Mouse (Mus musculus) heart, adult 2 months (tissue): ENCODE measurements at regions not wholly inside any gene's neighbourhood (a gene's known extent, or its start where the extent isn't known, plus 50 kb on each side); places are given as distances from the start of the nearest gene placed in this dataset.

ENCODE experiments used
- DNase-seq, 2 experiments: peaks; one replicate each; pipeline ENCODE4 v3.0.0; 2021
- H3K27ac ChIP-seq: fragments of 200-600 bp; 2 replicates; pipeline ENCODE4 v1.8.1; 2022
- H3K27me3 ChIP-seq: fragments of 200-500 bp; 2 replicates; pipeline ENCODE4 v1.6.1; 2012; ENCODE audit warnings: mild to moderate bottlenecking, low read length, inconsistent platforms, mixed read lengths; ENCODE audit not compliant: control insufficient read depth, insufficient read depth
- H3K36me3 ChIP-seq: fragments of 200-500 bp; 2 replicates; pipeline ENCODE4 v1.6.1; 2012; ENCODE audit warnings: low read length, inconsistent platforms; ENCODE audit not compliant: control insufficient read depth, insufficient read depth
- H3K4me1 ChIP-seq: fragments of 200-500 bp; 2 replicates; pipeline ENCODE4 v1.6.1; 2011; ENCODE audit warnings: low read length; ENCODE audit not compliant: control insufficient read depth, insufficient read depth
- H3K4me3 ChIP-seq: fragments of 200-600 bp; 2 replicates; pipeline ENCODE4 v1.8.1; 2022
- H3K79me2 ChIP-seq: fragments of 200-500 bp; replicated peaks from 2 replicates; pipeline ENCODE4 v1.6.1; 2012; ENCODE audit warnings: mild to moderate bottlenecking, inconsistent platforms, low read length, moderate library complexity, mixed read lengths; ENCODE audit not compliant: control insufficient read depth, insufficient read depth
- H3K9ac ChIP-seq: fragments of 200-500 bp; 2 replicates; pipeline ENCODE4 v1.6.1; 2012; ENCODE audit warnings: low read depth, mild to moderate bottlenecking, control low read depth, inconsistent platforms, low read length, mixed read lengths
- CTCF ChIP-seq: fragments of 200-600 bp; IDR thresholded peaks from 2 replicates; pipeline ENCODE4 v1.8.1; 2022; ENCODE audit warnings: antibody characterized with exemption, mild to moderate bottlenecking, moderate library complexity
- EP300 ChIP-seq: fragments of 200-500 bp; IDR thresholded peaks from 2 replicates; pipeline ENCODE4 v1.6.1; 2011; ENCODE audit warnings: low read depth, low read length, control low read depth; ENCODE audit not compliant: insufficient read depth
- POLR2A ChIP-seq: fragments of 200-500 bp; IDR thresholded peaks from 2 replicates; pipeline ENCODE4 v1.6.1; 2011; ENCODE audit warnings: mild to moderate bottlenecking, low read depth, low read length, control low read depth; ENCODE audit not compliant: insufficient read depth
- WGBS: fragments of 180-500 bp; shearing (Covaris S2); methylation state at CpG from one replicate; pipeline ENCODE4 v1.1.7; 2018; 5-methylcytosine and 5-hydroxymethylcytosine counted together
- intact Hi-C: fragments of 180-260 bp; cut with DNase I; formaldehyde crosslinking; loops from one replicate; pipeline ENCODE4 v1.15.1; 2025

GRCm38 (mm10) chr13:110893909-110894308 lies 360.9 kb upstream of the Actbl2 start:
- 44% methylated on average over 6 of the region's 6 CpGs for WGBS
- Histone ChIP-seq H3K36me3 (peaks cover 2% of the 10 kb centered on the region), H3K27me3 (no peaks in the 10 kb centered on the region), H3K79me2 (no peaks in the 10 kb centered on the region), H3K27ac (peak overlapping the region; percentile 47), H3K9ac (no peak overlapping the region), H3K4me1 (peaks cover 3% of the 10 kb centered on the region), H3K4me3 (no peak overlapping the region)
- peak; percentile 40 to 66 for DNase-seq
- TF ChIP-seq POLR2A (peak; percentile 49; the same call in 1 of the 2 replicates), CTCF (no peak), EP300 (peak; percentile 95)
- intact Hi-C loops = loop anchor here (1.0 to 5.0 kb wide), 3 partner anchors 9 to 332 kb away; no protein-coding TSS in a partner anchor

- Histone ChIP-seq H3K27ac (no peak overlapping the region), H3K36me3 (peaks cover 2% of the 10 kb centered on the region), H3K79me2 (no peaks in the 10 kb centered on the region), H3K27me3 (no peaks in the 10 kb centered on the region), H3K4me1 (peaks cover 3% of the 10 kb centered on the region), H3K4me3 (no peak overlapping the region), H3K9ac (no peak overlapping the region)
- 67% methylated on average over 6 of the region's 6 CpGs for WGBS
- TF ChIP-seq CTCF = no peak
- no peak for TF ChIP-seq POLR2A
- TF ChIP-seq EP300 = no peak
- no peak for DNase-seq
- intact Hi-C loops = loop anchor here (5.0 kb wide), 1 partner anchor 358 kb away; no protein-coding TSS in a partner anchor
Observed at GRCm38 (mm10) chr13:110895349-110895748, 359.5 kb upstream of the Actbl2 start.

GRCm38 (mm10) chr13:110895900-110896299 lies 358.9 kb upstream of the Actbl2 start:
- no peaks in the 10 kb centered on the region for H3K79me2 ChIP-seq
- peaks cover 2% of the 10 kb centered on the region for H3K36me3 ChIP-seq
- no peaks in the 10 kb centered on the region for H3K27me3 ChIP-seq
- intact Hi-C loops = loop anchor here (5.0 kb wide), 1 partner anchor 359 kb away; no protein-coding TSS in a partner anchor
- 79% methylated on average over 8 of the region's 8 CpGs for WGBS
- no peak for TF ChIP-seq EP300
- no peak for TF ChIP-seq POLR2A
- no peak for TF ChIP-seq CTCF
- H3K4me1 ChIP-seq = peaks cover 3% of the 10 kb centered on the region
- DNase-seq = no peak
- H3K9ac ChIP-seq = no peak overlapping the region
- H3K27ac ChIP-seq = no peak overlapping the region; the same call in 1 of the 2 replicates
- H3K4me3 ChIP-seq = no peak overlapping the region

- H3K9ac ChIP-seq = no peak overlapping the region
- H3K4me3 ChIP-seq = no peak overlapping the region
- no peak overlapping the region for H3K27ac ChIP-seq
- intact Hi-C loops = loop anchor here (2.0 to 5.0 kb wide), 2 partner anchors 360 to 503 kb away; partner anchors contain the start of gene Plk2
- no peaks in the 10 kb centered on the region for H3K27me3 ChIP-seq
- peaks cover 9% of the 10 kb centered on the region for H3K36me3 ChIP-seq
- peaks cover 5% of the 10 kb centered on the region for H3K4me1 ChIP-seq
- DNase-seq = no peak
- WGBS = 43% methylated on average over 4 of the region's 4 CpGs
- no peaks in the 10 kb centered on the region for H3K79me2 ChIP-seq
- TF ChIP-seq EP300 (no peak), CTCF (no peak)
Observed at GRCm38 (mm10) chr13:110897621-110898020, 357.2 kb upstream of the Actbl2 start.

GRCm38 (mm10) chr13:110902994-110903644 lies 351.7 kb upstream of the Actbl2 start:
- TF ChIP-seq CTCF = no peak
- peak; percentile 98 for TF ChIP-seq EP300
- TF ChIP-seq POLR2A = peak; percentile 44; the same call in 1 of the 2 replicates
- Histone ChIP-seq H3K36me3 (peaks cover 14% of the 10 kb centered on the region), H3K27me3 (no peaks in the 10 kb centered on the region), H3K4me3 (no peak overlapping the region), H3K79me2 (no peaks in the 10 kb centered on the region), H3K4me1 (peaks cover 12% of the 10 kb centered on the region), H3K27ac (peak overlapping the region; percentile 72), H3K9ac (no peak overlapping the region)
- peak; percentile 89 to 92 for DNase-seq
- 19% methylated on average over 7 of the region's 7 CpGs for WGBS
- intact Hi-C loops = loop anchor here (1.0 to 5.0 kb wide), 3 partner anchors 9 to 321 kb away; no protein-coding TSS in a partner anchor

GRCm38 (mm10) chr13:110907319-110907955 lies 347.4 kb upstream of the Actbl2 start:
- WGBS = 42% methylated on average over 6 of the region's 6 CpGs
- peak; percentile 64; the same call in 1 of the 2 replicates for TF ChIP-seq EP300
- no peak for TF ChIP-seq CTCF
- 0 out of 2 replicates have a peak, but pooled peaks have one; percentile 15 for TF ChIP-seq POLR2A
- Histone ChIP-seq H3K4me3 (no peak overlapping the region), H3K27ac (peak overlapping the region; percentile 43), H3K36me3 (peaks cover 8% of the 10 kb centered on the region), H3K4me1 (peaks cover 12% of the 10 kb centered on the region), H3K27me3 (no peaks in the 10 kb centered on the region), H3K9ac (no peak overlapping the region), H3K79me2 (no peaks in the 10 kb centered on the region)
- DNase-seq = peak; percentile 51 to 72
- intact Hi-C loops = no loop called here
